Mouse (Mus musculus): ENCODE measurements around the gene Gab1. TPM values are rescaled to one million over a fixed set of nuclear protein-coding genes. Genes with fewer than 3 reads are reported as not detected.

The Gab1 gene
- 24.8 and 37.6 TPM in 2 replicates for polyA plus RNA-seq (2016; fragmentation: Nextera tagmentation; extraction: Ambion mirVana)

GRCm38 (mm10) chr8:80880196-80881106 lies at the start of gene Gab1:
Gab1 (minus strand) TSS chr8:80880519.
- H3K36me3 ChIP-seq = no peaks in the 10 kb centered on the region
- no peaks in the 10 kb centered on the region for H3K27me3 ChIP-seq (ENCODE audit: insufficient read depth, poor library complexity, severe bottlenecking)
- WGBS = under 1% methylated on average over 67 of the region's 70 CpGs
- H3K9me3 ChIP-seq = no peaks in the 10 kb centered on the region
- peak within 1 kb of the TSS; percentile 90 for H3K27ac ChIP-seq
- H3K4me3 ChIP-seq = peak within 1 kb of the TSS; percentile 79
- peaks cover 23% of the 10 kb centered on the region for H3K4me1 ChIP-seq
- DNase-seq (ENCODE audit: low spot score) = peak; percentile 97

GRCm38 (mm10) chr8:80928770-80929169 lies 48.5 kb upstream of the Gab1 start:
- Histone ChIP-seq H3K27me3 (ENCODE audit: insufficient read depth, poor library complexity, severe bottlenecking) (no peaks in the 10 kb centered on the region), H3K36me3 (no peaks in the 10 kb centered on the region), H3K9me3 (no peaks in the 10 kb centered on the region), H3K4me1 (no peaks in the 10 kb centered on the region), H3K27ac (no peak overlapping the region), H3K4me3 (no peak overlapping the region)
- no peak for DNase-seq (ENCODE audit: low spot score)

GRCm38 (mm10) chr8:80923794-80924316 lies 43.5 kb upstream of the Gab1 start:
- WGBS = 77% methylated on average over 9 of the region's 9 CpGs
- Histone ChIP-seq H3K36me3 (no peaks in the 10 kb centered on the region), H3K27ac (no peak overlapping the region), H3K4me3 (no peak overlapping the region), H3K27me3 (ENCODE audit: insufficient read depth, poor library complexity, severe bottlenecking) (no peaks in the 10 kb centered on the region), H3K9me3 (no peaks in the 10 kb centered on the region), H3K4me1 (0 out of 2 replicates have a peak, but pooled peaks cover 4% of the 10 kb centered on the region)
- DNase-seq (ENCODE audit: low spot score) = no peak

- WGBS = 66% methylated on average over 6 of the region's 6 CpGs
- Histone ChIP-seq H3K4me3 (no peak overlapping the region), H3K36me3 (no peaks in the 10 kb centered on the region), H3K9me3 (no peaks in the 10 kb centered on the region), H3K27me3 (ENCODE audit: insufficient read depth, poor library complexity, severe bottlenecking) (no peaks in the 10 kb centered on the region), H3K27ac (no peak overlapping the region), H3K4me1 (0 out of 2 replicates have a peak, but pooled peaks cover 4% of the 10 kb centered on the region)
- DNase-seq (ENCODE audit: low spot score) = no peak
These were observed 42.3 kb upstream of the Gab1 start for GRCm38 (mm10) chr8:80922642-80923041.

- no peaks in the 10 kb centered on the region for H3K9me3 ChIP-seq
- no peak overlapping the region for H3K27ac ChIP-seq
- no peaks in the 10 kb centered on the region for H3K27me3 ChIP-seq (ENCODE audit: insufficient read depth, poor library complexity, severe bottlenecking)
- 82% methylated on average over 4 of the region's 4 CpGs for WGBS
- H3K36me3 ChIP-seq = no peaks in the 10 kb centered on the region
- 0 out of 2 replicates have a peak, but pooled peaks cover 4% of the 10 kb centered on the region for H3K4me1 ChIP-seq
- no peak for DNase-seq (ENCODE audit: low spot score)
- no peak overlapping the region for H3K4me3 ChIP-seq
These were observed 38.8 kb upstream of the Gab1 start for GRCm38 (mm10) chr8:80919130-80919529.

- 87% methylated on average over 6 of the region's 6 CpGs for WGBS
- Histone ChIP-seq H3K36me3 (no peaks in the 10 kb centered on the region), H3K4me1 (0 out of 2 replicates have a peak, but pooled peaks cover 4% of the 10 kb centered on the region), H3K27me3 (ENCODE audit: insufficient read depth, poor library complexity, severe bottlenecking) (no peaks in the 10 kb centered on the region), H3K27ac (no peak overlapping the region), H3K4me3 (no peak overlapping the region), H3K9me3 (no peaks in the 10 kb centered on the region)
- DNase-seq (ENCODE audit: low spot score) = no peak
These were observed 38.2 kb upstream of the Gab1 start for GRCm38 (mm10) chr8:80918531-80918930.

- H3K36me3 ChIP-seq = no peaks in the 10 kb centered on the region
- H3K4me3 ChIP-seq = no peak overlapping the region
- DNase-seq (ENCODE audit: low spot score) = no peak
- no peaks in the 10 kb centered on the region for H3K9me3 ChIP-seq
- no peaks in the 10 kb centered on the region for H3K4me1 ChIP-seq
- WGBS = 69% methylated on average over 11 of the region's 11 CpGs
- H3K27ac ChIP-seq = no peak overlapping the region
- no peaks in the 10 kb centered on the region for H3K27me3 ChIP-seq (ENCODE audit: insufficient read depth, poor library complexity, severe bottlenecking)
These were observed 36.3 kb upstream of the Gab1 start for GRCm38 (mm10) chr8:80916463-80917235.

- Histone ChIP-seq H3K27ac (no peak overlapping the region), H3K4me1 (peaks cover 6% of the 10 kb centered on the region; the same call in 1 of the 2 replicates), H3K36me3 (no peaks in the 10 kb centered on the region), H3K27me3 (ENCODE audit: insufficient read depth, poor library complexity, severe bottlenecking) (no peaks in the 10 kb centered on the region), H3K9me3 (no peaks in the 10 kb centered on the region), H3K4me3 (no peak overlapping the region)
- DNase-seq (ENCODE audit: low spot score) = peak; percentile 53
- 100% methylated on average over 1 of the region's 1 CpGs for WGBS
These were observed 32.9 kb upstream of the Gab1 start for GRCm38 (mm10) chr8:80913016-80913748.

- DNase-seq (ENCODE audit: low spot score) = no peak
- no peaks in the 10 kb centered on the region for H3K27me3 ChIP-seq (ENCODE audit: insufficient read depth, poor library complexity, severe bottlenecking)
These were observed 31.1 kb upstream of the Gab1 start for GRCm38 (mm10) chr8:80911400-80911799.

GRCm38 (mm10) chr8:80908262-80908907 lies 28.1 kb upstream of the Gab1 start:
- DNase-seq (ENCODE audit: low spot score) = no peak
- Histone ChIP-seq H3K4me3 (no peak overlapping the region), H3K27ac (no peak overlapping the region), H3K27me3 (ENCODE audit: insufficient read depth, poor library complexity, severe bottlenecking) (no peaks in the 10 kb centered on the region), H3K4me1 (peaks cover 9% of the 10 kb centered on the region; the same call in 1 of the 2 replicates), H3K36me3 (no peaks in the 10 kb centered on the region), H3K9me3 (no peaks in the 10 kb centered on the region)
- WGBS = 56% methylated on average over 6 of the region's 6 CpGs

More at GRCm38 (mm10) chr8:80911400-80911799, 31.1 kb upstream of the Gab1 start:
- Histone ChIP-seq H3K4me1 (peaks cover 9% of the 10 kb centered on the region; the same call in 1 of the 2 replicates), H3K4me3 (no peak overlapping the region), H3K9me3 (no peaks in the 10 kb centered on the region), H3K27ac (no peak overlapping the region), H3K36me3 (no peaks in the 10 kb centered on the region)
- 74% methylated on average over 5 of the region's 5 CpGs for WGBS

- WGBS = 48% methylated on average over 9 of the region's 9 CpGs
- Histone ChIP-seq H3K27me3 (ENCODE audit: insufficient read depth, poor library complexity, severe bottlenecking) (no peaks in the 10 kb centered on the region), H3K9me3 (no peaks in the 10 kb centered on the region), H3K4me1 (no peaks in the 10 kb centered on the region), H3K36me3 (no peaks in the 10 kb centered on the region), H3K4me3 (no peak overlapping the region), H3K27ac (no peak overlapping the region)
- DNase-seq (ENCODE audit: low spot score) = no peak
These were observed 22.0 kb upstream of the Gab1 start for GRCm38 (mm10) chr8:80902354-80902753.

GRCm38 (mm10) chr8:80899364-80899763 lies 19.0 kb upstream of the Gab1 start:
- Histone ChIP-seq H3K27me3 (ENCODE audit: insufficient read depth, poor library complexity, severe bottlenecking) (no peaks in the 10 kb centered on the region), H3K4me3 (no peak overlapping the region), H3K36me3 (no peaks in the 10 kb centered on the region), H3K4me1 (peaks cover 7% of the 10 kb centered on the region), H3K9me3 (no peaks in the 10 kb centered on the region), H3K27ac (no peak overlapping the region)
- no peak for DNase-seq (ENCODE audit: low spot score)
